Mouse (Mus musculus) ES-Bruce4 (cell line): ENCODE data around the gene Bmpr2.

Experiments used
- CTCF ChIP-seq: IDR thresholded peaks from one replicate; pipeline ENCODE4 v1.8.1; 2011; ENCODE audit warnings: low read depth, low read length
- EP300 ChIP-seq: IDR thresholded peaks from 2 replicates; pipeline ENCODE4 v1.6.1; 2011; ENCODE audit warnings: low read depth, low read length; ENCODE audit not compliant: insufficient read depth

DNA sequence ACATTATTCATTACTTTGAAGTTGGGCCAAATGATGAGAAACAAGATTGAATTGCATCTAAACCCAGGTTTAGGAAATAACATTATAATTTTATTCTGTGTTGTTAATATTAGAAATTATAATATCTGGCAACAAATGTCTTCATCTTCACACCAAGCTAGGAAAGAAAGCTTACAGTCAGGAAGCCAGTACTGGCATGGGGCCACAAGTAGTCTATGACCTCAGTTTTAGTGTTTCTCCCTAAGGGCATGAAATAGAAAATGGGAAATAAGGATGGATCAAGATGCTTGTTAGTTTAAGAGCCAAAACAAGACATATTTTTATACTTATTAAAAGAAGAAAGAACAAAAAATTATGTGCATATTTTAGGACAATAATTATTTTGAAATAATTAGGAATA lies 62.2 kb downstream of the Bmpr2 start:
- no peak for TF ChIP-seq CTCF
- no peak for TF ChIP-seq EP300
